In the genomic region with DNA sequence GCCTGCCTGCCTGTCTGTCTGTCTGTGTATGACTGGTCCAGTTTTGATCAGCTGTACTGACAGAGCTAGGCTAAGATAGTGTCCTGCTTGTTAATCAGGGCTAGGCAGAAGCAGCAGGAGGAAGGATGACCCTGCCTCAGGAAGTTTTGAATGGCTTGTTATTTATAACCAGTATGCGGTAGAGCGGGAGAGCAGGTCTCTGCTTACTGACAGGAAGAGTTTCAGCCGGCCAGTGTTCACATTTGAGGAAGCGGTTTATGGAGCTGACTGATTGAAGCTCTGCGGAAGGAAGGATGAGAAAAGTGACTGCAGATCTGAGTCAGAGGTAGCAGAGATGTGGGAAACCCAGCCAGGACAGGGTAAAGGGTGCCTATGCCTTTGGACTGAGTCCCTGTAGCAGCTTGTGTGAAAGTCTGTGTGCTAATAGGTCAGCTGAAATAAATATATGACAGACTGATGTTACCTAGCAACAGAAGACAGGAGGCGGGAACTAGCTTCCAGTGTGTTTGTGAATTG, we compare ENCODE assay signal across 8 mouse cellular contexts. TPM values are rescaled to one million over a fixed set of nuclear protein-coding genes. Genes with fewer than 3 reads are reported as not detected.
DNase-seq lines count a peak whose midpoint lies in the region; ATAC-seq lines count a peak whose summit lies in the region.

No protein-coding gene starts in this region.

- H3K4me2 ChIP-seq in intestine, embryonic 15.5 days (replicated peaks): no peak overlapping the region; the same call in 1 of the 2 replicates
- H3K4me2 ChIP-seq in midbrain, embryonic 16.5 days (ENCODE audit: low read length): no peak overlapping the region; the same call in 1 of the 2 replicates

- no peaks in the 10 kb centered on the region for H3K36me3 ChIP-seq in intestine, embryonic 15.5 days
- no peaks in the 10 kb centered on the region for H3K36me3 ChIP-seq in midbrain, embryonic 16.5 days (ENCODE audit: control insufficient read depth, insufficient read depth, low read length)

- H3K9ac ChIP-seq in intestine, embryonic 15.5 days: no peak overlapping the region
- H3K9ac ChIP-seq in midbrain, embryonic 16.5 days (ENCODE audit: low read depth, low read length): no peak overlapping the region

- DNase-seq in CD4-positive, CD25-positive, alpha-beta regulatory T cell, adult 2 months (ENCODE audit: low read depth, low spot score): peak; percentile 33
- peak; percentile 19 for DNase-seq in T-cell, adult 2 months (ENCODE audit: low spot score)
- peak; percentile 21 for DNase-seq in forelimb bud, embryonic 11.5 days (ENCODE audit: low read depth, low spot score)
- peak; percentile 76 for DNase-seq in liver
- no peak for DNase-seq in cerebellum, adult 8-10 months

- H3K27ac ChIP-seq in intestine, embryonic 15.5 days: peak overlapping the region; percentile 24; the same call in 1 of the 2 replicates
- peak overlapping the region; percentile 5; the same call in 1 of the 2 replicates for H3K27ac ChIP-seq in midbrain, embryonic 16.5 days (ENCODE audit: low read length)

- H3K4me3 ChIP-seq in intestine, embryonic 15.5 days (replicated peaks): no peak overlapping the region
- H3K4me3 ChIP-seq in midbrain, embryonic 16.5 days (ENCODE audit: low read depth, low read length): no peak overlapping the region

- 15% methylated on average over 6 of the region's 6 CpGs for WGBS in intestine, embryonic 15.5 days
- WGBS in midbrain, embryonic 16.5 days: 52% methylated on average over 6 of the region's 6 CpGs

- ATAC-seq in CD4-positive, CD25-positive, alpha-beta regulatory T cell, adult 4 months: no peak
- peak; percentile 82 for ATAC-seq in intestine, embryonic 15.5 days
- ATAC-seq in midbrain, embryonic 16.5 days: peak; percentile 80

- H3K9me3 ChIP-seq in intestine, embryonic 15.5 days: no peaks in the 10 kb centered on the region
- no peaks in the 10 kb centered on the region for H3K9me3 ChIP-seq in midbrain, embryonic 16.5 days (replicated peaks; ENCODE audit: control insufficient read depth, low read length, poor library complexity, severe bottlenecking)

- no peaks in the 10 kb centered on the region for H3K27me3 ChIP-seq in intestine, embryonic 15.5 days (replicated peaks)
- H3K27me3 ChIP-seq in midbrain, embryonic 16.5 days (ENCODE audit: control insufficient read depth, insufficient read depth, low read depth, low read length): no peaks in the 10 kb centered on the region

- 0 out of 2 replicates have a peak, but pooled peaks cover 7% of the 10 kb centered on the region for H3K4me1 ChIP-seq in intestine, embryonic 15.5 days (replicated peaks)
- H3K4me1 ChIP-seq in midbrain, embryonic 16.5 days (ENCODE audit: control insufficient read depth, insufficient read depth, low read length): peaks cover 6% of the 10 kb centered on the region

RNA-seq across cellular contexts. Expression of a gene that starts 27.9 kb away (rescaled TPM):
- 1 to 10 TPM; 1.4 to 1.6 TPM for polyA plus RNA-seq in CD4-positive, CD25-positive, alpha-beta regulatory T cell, adult 4 months (2017; shearing (Covaris generic))
- 3.0 and 3.1 TPM in 2 replicates for polyA plus RNA-seq in intestine, embryonic 15.5 days (2015; fragmentation: Nextera tagmentation; extraction: Ambion mirVana)
- polyA plus RNA-seq in midbrain, embryonic 16.5 days (2015; fragmentation: Nextera tagmentation; extraction: Ambion mirVana): 1.2 and 1.5 TPM in 2 replicates

RNA-seq across cellular contexts. Expression of a gene that starts 41.2 kb away (rescaled TPM):
- 100 to 1,000 TPM; 129 to 131 TPM for polyA plus RNA-seq in CD4-positive, CD25-positive, alpha-beta regulatory T cell, adult 4 months (2017; shearing (Covaris generic))
- 179 and 189 TPM in 2 replicates for polyA plus RNA-seq in intestine, embryonic 15.5 days (2015; fragmentation: Nextera tagmentation; extraction: Ambion mirVana)
- 243 and 253 TPM in 2 replicates for polyA plus RNA-seq in midbrain, embryonic 16.5 days (2015; fragmentation: Nextera tagmentation; extraction: Ambion mirVana)

RNA-seq across cellular contexts. Expression of a gene that starts 56.5 kb away (rescaled TPM):
- 1 to 10 TPM; 3.9 to 7.1 TPM for polyA plus RNA-seq in CD4-positive, CD25-positive, alpha-beta regulatory T cell, adult 4 months (2017; shearing (Covaris generic))
- 0.15 and 0.34 TPM in 2 replicates for polyA plus RNA-seq in intestine, embryonic 15.5 days (2015; fragmentation: Nextera tagmentation; extraction: Ambion mirVana)
- polyA plus RNA-seq in midbrain, embryonic 16.5 days (2015; fragmentation: Nextera tagmentation; extraction: Ambion mirVana): 0.20 TPM in 1 of 2 replicates, not detected in the other
